Mouse (Mus musculus) MEL (cell line): ENCODE measurements at regions not wholly inside any gene's neighbourhood (a gene's known extent, or its start where the extent isn't known, plus 50 kb on each side); places are given as distances from the start of the nearest gene placed in this dataset.

Source experiments
- DNase-seq: peaks from one replicate; pipeline ENCODE4 v3.0.0; 2011; ENCODE audit warnings: low read depth, low spot score
- H3K27ac ChIP-seq: 2 replicates; pipeline ENCODE4 v1.5.1; 2012; ENCODE audit warnings: low read depth, mild to moderate bottlenecking, control low read depth, low read length, moderate library complexity; ENCODE audit not compliant: control insufficient read depth
- H3K27me3 ChIP-seq, 2 experiments: fragments of 150-350 bp in 1 of 2; sonication (generic) in 1 of 2; 2 replicates each; pipeline ENCODE4 v1.6.1; 2012; ENCODE audit warnings: low read length in 2 of 2, mild to moderate bottlenecking in 2 of 2, improper control_type of control experiment in 1 of 2, moderate library complexity in 1 of 2; ENCODE audit not compliant: insufficient read depth in 2 of 2, control insufficient read depth in 1 of 2
- H3K36me3 ChIP-seq, 2 experiments: 2 replicates each; pipeline ENCODE4 v1.6.1; 2012 to 2014; ENCODE audit warnings: low read length in 2 of 2, improper control_type of control experiment in 1 of 2, inconsistent platforms in 1 of 2, mild to moderate bottlenecking in 1 of 2; ENCODE audit not compliant: insufficient read depth in 2 of 2, control insufficient read depth in 1 of 2
- H3K4me1 ChIP-seq, 2 experiments: fragments of 150-350 bp in 1 of 2; sonication (generic) in 1 of 2; 2 replicates each; pipeline ENCODE4 v1.6.1; 2012; ENCODE audit warnings: low read length in 2 of 2, improper control_type of control experiment in 1 of 2, mild to moderate bottlenecking in 1 of 2; ENCODE audit not compliant: insufficient read depth in 2 of 2, control insufficient read depth in 1 of 2
- H3K4me3 ChIP-seq, 2 experiments: fragments of 150-350 bp in 1 of 2; sonication (generic) in 1 of 2; 2 replicates each; pipeline ENCODE4 v1.5.1; 2012; ENCODE audit warnings: low read depth in 2 of 2, low read length in 2 of 2, mild to moderate bottlenecking in 2 of 2, moderate library complexity in 2 of 2, control low read depth in 1 of 2, improper control_type of control experiment in 1 of 2; ENCODE audit not compliant: control insufficient read depth in 1 of 2, insufficient read depth in 1 of 2
- H3K79me2 ChIP-seq: 2 replicates; pipeline ENCODE4 v1.6.1; 2012; ENCODE audit warnings: mild to moderate bottlenecking, low read length, moderate library complexity; ENCODE audit not compliant: control insufficient read depth, poor library complexity, insufficient read depth
- H3K9ac ChIP-seq: 2 replicates; pipeline ENCODE4 v1.6.1; 2012; ENCODE audit warnings: low read depth, mild to moderate bottlenecking, control low read depth, low read length, moderate library complexity; ENCODE audit not compliant: control insufficient read depth, poor library complexity, severe bottlenecking
- H3K9me3 ChIP-seq: fragments of 150-350 bp; sonication (generic); replicated peaks from 2 replicates; pipeline ENCODE4 v1.6.1; 2012; ENCODE audit warnings: mild to moderate bottlenecking, low read length, improper control_type of control experiment, moderate library complexity; ENCODE audit not compliant: insufficient read depth
- BHLHE40 ChIP-seq: IDR thresholded peaks from 2 replicates; pipeline ENCODE4 v1.6.1; 2012; ENCODE audit warnings: low read depth, mild to moderate bottlenecking, inconsistent platforms, low read length, improper control_type of control experiment, borderline replicate concordance
- E2F4 ChIP-seq: IDR thresholded peaks from 2 replicates; pipeline ENCODE4 v1.6.1; 2011; ENCODE audit warnings: low read depth, low read length, improper control_type of control experiment, borderline replicate concordance
- ELF1 ChIP-seq: IDR thresholded peaks from 2 replicates; pipeline ENCODE4 v1.6.1; 2014; ENCODE audit warnings: low read depth, mild to moderate bottlenecking, inconsistent platforms, low read length, improper control_type of control experiment, moderate library complexity
- EP300 ChIP-seq, 2 experiments: IDR thresholded peaks; 2 replicates each; pipeline ENCODE4 v1.6.1; 2011; ENCODE audit warnings: improper control_type of control experiment in 2 of 2, low read length in 2 of 2, low read depth in 1 of 2, mild to moderate bottlenecking in 1 of 2
- ETS1 ChIP-seq: IDR thresholded peaks from 2 replicates; pipeline ENCODE4 v1.6.1; 2012; ENCODE audit warnings: low read depth, mild to moderate bottlenecking, inconsistent platforms, low read length, improper control_type of control experiment, moderate library complexity
- GATA1 ChIP-seq: IDR thresholded peaks from 2 replicates; pipeline ENCODE4 v1.6.1; 2011; ENCODE audit warnings: low read depth, low read length, improper control_type of control experiment
- KAT2A ChIP-seq: conservative IDR thresholded peaks from 2 replicates; pipeline ENCODE4 v1.6.1; 2012; ENCODE audit warnings: low read depth, low read length, improper control_type of control experiment, inconsistent platforms
- MAFK ChIP-seq: IDR thresholded peaks from 2 replicates; pipeline ENCODE4 v1.6.1; 2011; ENCODE audit warnings: low read depth, mild to moderate bottlenecking, low read length, improper control_type of control experiment, borderline replicate concordance
- MAX ChIP-seq: IDR thresholded peaks from 2 replicates; pipeline ENCODE4 v1.6.1; 2011; ENCODE audit warnings: low read length, improper control_type of control experiment
- NELFE ChIP-seq: IDR thresholded peaks from 2 replicates; pipeline ENCODE4 v1.6.1; 2011; ENCODE audit warnings: low read depth, low read length, improper control_type of control experiment
- POLR2AphosphoS5 ChIP-seq: IDR thresholded peaks from 2 replicates; pipeline ENCODE4 v1.6.1; 2012; ENCODE audit warnings: low read depth, borderline replicate concordance, mild to moderate bottlenecking, inconsistent platforms, low read length, moderate library complexity, mixed read lengths
- RAD21 ChIP-seq: IDR thresholded peaks from 2 replicates; pipeline ENCODE4 v1.6.1; 2011; ENCODE audit warnings: mild to moderate bottlenecking, low read depth, low read length, improper control_type of control experiment
- SIN3A ChIP-seq: IDR thresholded peaks from 2 replicates; pipeline ENCODE4 v1.6.1; 2012; ENCODE audit warnings: low read length, improper control_type of control experiment, inconsistent platforms
- TAL1 ChIP-seq: IDR thresholded peaks from 2 replicates; pipeline ENCODE4 v1.6.1; 2012; ENCODE audit warnings: mild to moderate bottlenecking, inconsistent platforms, low read length, moderate library complexity, mixed read lengths
- TCF12 ChIP-seq: IDR thresholded peaks from 2 replicates; pipeline ENCODE4 v1.6.1; 2014; ENCODE audit warnings: low read depth, mild to moderate bottlenecking, inconsistent platforms, low read length, improper control_type of control experiment, moderate library complexity
- UBTF ChIP-seq: IDR thresholded peaks from 2 replicates; pipeline ENCODE4 v1.6.1; 2012; ENCODE audit warnings: low read depth, mild to moderate bottlenecking, inconsistent platforms, low read length, improper control_type of control experiment, moderate library complexity, borderline replicate concordance; ENCODE audit not compliant: insufficient read depth
- USF1 ChIP-seq: IDR thresholded peaks from 2 replicates; pipeline ENCODE4 v1.6.1; 2014; ENCODE audit warnings: low read depth, mild to moderate bottlenecking, inconsistent platforms, low read length, improper control_type of control experiment, moderate library complexity
- USF2 ChIP-seq, 2 experiments: IDR thresholded peaks; 2 replicates each; pipeline ENCODE4 v1.6.1; 2011 to 2012; ENCODE audit warnings: improper control_type of control experiment in 2 of 2, low read length in 2 of 2, borderline replicate concordance in 1 of 2, inconsistent platforms in 1 of 2, low read depth in 1 of 2, mild to moderate bottlenecking in 1 of 2; ENCODE audit not compliant: insufficient read depth in 1 of 2
- ZKSCAN1 ChIP-seq: IDR thresholded peaks from 2 replicates; pipeline ENCODE4 v1.6.1; 2012; ENCODE audit warnings: low read depth, mild to moderate bottlenecking, inconsistent platforms, low read length, improper control_type of control experiment, moderate library complexity

DNA sequence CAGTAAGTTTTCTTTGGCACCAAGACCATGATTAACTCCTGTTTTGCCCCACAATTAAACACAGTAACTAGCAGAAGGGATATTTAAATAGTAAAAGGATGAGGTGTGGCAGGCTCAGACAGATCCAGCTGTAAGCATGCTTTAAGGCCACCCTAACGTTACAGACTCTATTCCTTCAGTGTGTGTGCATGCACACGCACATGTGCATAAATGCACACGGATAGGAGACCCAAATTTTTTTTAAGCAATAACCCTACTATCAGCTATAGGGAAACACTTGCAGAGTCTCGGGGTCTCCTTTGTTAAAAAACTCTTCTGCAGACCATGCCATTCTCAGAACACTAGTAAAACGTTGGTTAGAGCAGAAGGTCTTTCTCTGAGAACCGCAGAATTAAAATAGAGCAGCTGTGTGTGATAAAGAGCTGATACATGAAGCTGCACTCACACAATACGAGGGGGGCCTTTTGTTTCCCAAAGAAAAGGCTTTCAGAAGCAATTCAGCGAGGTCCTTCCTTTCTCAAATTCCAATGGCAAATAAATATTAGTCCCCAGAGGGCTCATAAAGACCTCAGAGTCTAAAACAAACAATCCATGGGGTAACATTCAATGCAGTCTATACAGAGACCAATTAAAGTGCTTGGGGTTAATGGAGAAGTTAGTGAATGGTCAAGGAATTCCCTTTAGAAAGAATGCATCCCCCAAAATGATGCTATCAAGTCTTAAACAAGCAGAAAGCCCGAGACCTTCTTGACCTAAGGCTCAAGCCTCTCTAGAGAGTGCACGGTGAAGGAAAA lies 300.3 kb upstream of the Cd180 start:
- Histone ChIP-seq H3K27ac (no peak overlapping the region), H3K27me3 (no peaks in the 10 kb centered on the region), H3K9me3 (no peaks in the 10 kb centered on the region), H3K4me1 (no peaks in the 10 kb centered on the region), H3K4me3 (no peak overlapping the region), H3K36me3 (no peaks in the 10 kb centered on the region), H3K9ac (no peak overlapping the region), H3K79me2 (no peaks in the 10 kb centered on the region)
- DNase-seq = no peak
- no peak for TF ChIP-seq KAT2A
- no peak for TF ChIP-seq BHLHE40
- TF ChIP-seq ELF1 = no peak
- TF ChIP-seq GATA1 = no peak
- no peak for TF ChIP-seq MAFK
- no peak for TF ChIP-seq ETS1
- TF ChIP-seq NELFE = no peak
- TF ChIP-seq TCF12 = no peak
- no peak for TF ChIP-seq USF1
- no peak for TF ChIP-seq ZKSCAN1
- TF ChIP-seq EP300 (IDR thresholded peaks at IDR 0.05; ENCODE audit: low read depth in 1 of 2, low read length in 2 of 2) = no peak
- no peak for TF ChIP-seq RAD21
- TF ChIP-seq POLR2AphosphoS5 = no peak
- no peak for TF ChIP-seq SIN3A
- TF ChIP-seq USF2 (IDR thresholded peaks at IDR 0.05; ENCODE audit: borderline replicate concordance in 1 of 2, insufficient read depth in 1 of 2, low read depth in 1 of 2, low read length in 2 of 2) = no peak
- no peak for TF ChIP-seq MAX
- no peak for TF ChIP-seq TAL1
- TF ChIP-seq E2F4 = no peak

DNA sequence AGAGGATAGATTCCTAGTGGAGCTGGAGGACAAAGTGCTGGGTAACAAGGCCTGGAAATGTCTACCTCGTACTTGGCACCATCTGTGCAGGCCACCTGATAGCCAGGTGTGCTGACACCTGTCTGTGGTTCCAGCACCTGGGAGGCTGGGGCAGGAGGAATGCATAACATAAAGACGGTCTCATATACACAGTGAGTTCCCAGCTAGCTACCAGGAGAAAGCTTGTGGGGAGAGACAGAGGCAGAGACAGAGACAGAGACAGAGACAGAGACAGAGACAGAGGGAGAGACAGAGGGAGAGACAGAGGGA lies 299.7 kb upstream of the Cd180 start:
- H3K27me3 ChIP-seq = no peaks in the 10 kb centered on the region
- no peaks in the 10 kb centered on the region for H3K9me3 ChIP-seq
- no peak overlapping the region for H3K9ac ChIP-seq
- TF ChIP-seq UBTF = no peak
- TF ChIP-seq, all 39 proteins: peak for 0
- no peaks in the 10 kb centered on the region for H3K79me2 ChIP-seq
- no peak overlapping the region for H3K4me3 ChIP-seq
- H3K36me3 ChIP-seq = no peaks in the 10 kb centered on the region
- no peak for DNase-seq
- no peaks in the 10 kb centered on the region for H3K4me1 ChIP-seq
- H3K27ac ChIP-seq = no peak overlapping the region
